Comparison of ENCODE assay signal across 8 mouse cellular contexts in genomic region chr1:7396867-7397806, GRCm38 (mm10).
DNase-seq lines count a peak whose midpoint lies in the region; ATAC-seq lines count a peak whose summit lies in the region.

No protein-coding gene starts in this region.

- ATAC-seq in hindbrain, embryonic 16.5 days: peak; percentile 91
- ATAC-seq in midbrain, embryonic 14.5 days (ENCODE audit: low FRiP score, low TSS enrichment): peak; percentile 88

- H3K9ac ChIP-seq in hindbrain, embryonic 16.5 days (ENCODE audit: low read depth, low read length): peak overlapping the region; percentile 82
- H3K9ac ChIP-seq in midbrain, embryonic 14.5 days (replicated peaks; ENCODE audit: low read length): peak overlapping the region; percentile 44; the same call in 1 of the 2 replicates

- peak overlapping the region; percentile 83 for H3K4me3 ChIP-seq in hindbrain, embryonic 16.5 days (ENCODE audit: low read length)
- peak overlapping the region; percentile 61 for H3K4me3 ChIP-seq in limb, embryonic 10.5 days
- peak overlapping the region; percentile 55 for H3K4me3 ChIP-seq in midbrain, embryonic 14.5 days (replicated peaks; ENCODE audit: low read depth, low read length)

- WGBS in hindbrain, embryonic 16.5 days: 15% methylated on average over 23 of the region's 26 CpGs
- WGBS in limb, embryonic 10.5 days: 14% methylated on average over 24 of the region's 26 CpGs
- 13% methylated on average over 26 of the region's 26 CpGs for WGBS in midbrain, embryonic 14.5 days

- DNase-seq in embryo, embryonic 10 days (ENCODE audit: low spot score): peak; percentile 88
- DNase-seq in embryo, embryonic 11 days: no peak
- peak; percentile 67 for DNase-seq in cerebellum, adult 8-10 months
- peak; percentile 18 to 26 for DNase-seq in frontal cortex, postnatal 10 days (ENCODE audit: low spot score in 2 of 2)
- DNase-seq in limb, embryonic 10.5 days (ENCODE audit: low spot score): peak; percentile 67
- DNase-seq in midbrain, embryonic 14.5 days: peak; percentile 92
- DNase-seq in spleen, adult 12 weeks (ENCODE audit: low spot score): peak; percentile 62

- H3K27ac ChIP-seq in hindbrain, embryonic 16.5 days (ENCODE audit: low read depth, low read length): peak overlapping the region; percentile 92
- peak overlapping the region; percentile 85 for H3K27ac ChIP-seq in limb, embryonic 10.5 days
- H3K27ac ChIP-seq in midbrain, embryonic 14.5 days (replicated peaks; ENCODE audit: low read depth, low read length): peak overlapping the region; percentile 71

- H3K9me3 ChIP-seq in hindbrain, embryonic 16.5 days (ENCODE audit: control insufficient read depth, low read length): no peaks in the 10 kb centered on the region
- no peaks in the 10 kb centered on the region for H3K9me3 ChIP-seq in limb, embryonic 10.5 days (replicated peaks)
- H3K9me3 ChIP-seq in midbrain, embryonic 14.5 days (ENCODE audit: control insufficient read depth, low read length): no peaks in the 10 kb centered on the region

- H3K36me3 ChIP-seq in hindbrain, embryonic 16.5 days (ENCODE audit: control insufficient read depth, insufficient read depth, low read length): no peaks in the 10 kb centered on the region
- no peaks in the 10 kb centered on the region for H3K36me3 ChIP-seq in limb, embryonic 10.5 days
- no peaks in the 10 kb centered on the region for H3K36me3 ChIP-seq in midbrain, embryonic 14.5 days (ENCODE audit: control insufficient read depth, insufficient read depth, low read length)

- peak overlapping the region; percentile 57 for H3K4me2 ChIP-seq in hindbrain, embryonic 16.5 days (ENCODE audit: low read length)
- H3K4me2 ChIP-seq in midbrain, embryonic 14.5 days (ENCODE audit: low read length): peak overlapping the region; percentile 48

- no peaks in the 10 kb centered on the region for H3K27me3 ChIP-seq in hindbrain, embryonic 16.5 days (replicated peaks; ENCODE audit: control insufficient read depth, insufficient read depth, low read length)
- no peaks in the 10 kb centered on the region for H3K27me3 ChIP-seq in limb, embryonic 10.5 days (ENCODE audit: low read depth, poor library complexity, severe bottlenecking)
- no peaks in the 10 kb centered on the region for H3K27me3 ChIP-seq in midbrain, embryonic 14.5 days (ENCODE audit: control insufficient read depth, insufficient read depth, low read length)

- H3K4me1 ChIP-seq in hindbrain, embryonic 16.5 days (ENCODE audit: control insufficient read depth, insufficient read depth, low read depth, low read length): no peaks in the 10 kb centered on the region
- no peaks in the 10 kb centered on the region for H3K4me1 ChIP-seq in limb, embryonic 10.5 days
- H3K4me1 ChIP-seq in midbrain, embryonic 14.5 days (ENCODE audit: control insufficient read depth, insufficient read depth, low read length): no peaks in the 10 kb centered on the region
